Mouse (Mus musculus) kidney, adult 18-20 months (tissue): ENCODE results near the gene Ccdc43.
"Not testable (repeated sequence)": the region's sequence is repeated elsewhere in the genome, so short reads cannot be mapped to it uniquely, and the experiment has no call there.

Source experiments
- DNase-seq: peaks from one replicate; pipeline ENCODE4 v3.0.0; 2021

Ccdc43 gene

GRCm38 (mm10) chr11:102697338-102698017 lies at the start of gene Ccdc43:
Ccdc43 (minus strand) TSS chr11:102697782.
- peak; percentile 91 for DNase-seq

GRCm38 (mm10) chr11:102744746-102745145 lies 47.2 kb upstream of the Ccdc43 start:
- DNase-seq = no peak

- DNase-seq = no peak
Measured at GRCm38 (mm10) chr11:102742843-102743242, 45.3 kb upstream of the Ccdc43 start.

GRCm38 (mm10) chr11:102742066-102742465 lies 44.5 kb upstream of the Ccdc43 start:
- DNase-seq = no peak

- DNase-seq = no peak
Measured at GRCm38 (mm10) chr11:102741129-102741950, 43.8 kb upstream of the Ccdc43 start.

GRCm38 (mm10) chr11:102740634-102741033 lies 43.1 kb upstream of the Ccdc43 start:
- DNase-seq = no peak

- DNase-seq = peak; percentile 42
Measured at GRCm38 (mm10) chr11:102739278-102739966, 41.8 kb upstream of the Ccdc43 start.

- DNase-seq = no peak
Measured at GRCm38 (mm10) chr11:102738046-102738445, 40.5 kb upstream of the Ccdc43 start.

- no peak for DNase-seq
Measured at GRCm38 (mm10) chr11:102734961-102735360, 37.4 kb upstream of the Ccdc43 start.

- no peak for DNase-seq
Measured at GRCm38 (mm10) chr11:102733146-102733545, 35.6 kb upstream of the Ccdc43 start.

- no peak for DNase-seq
Measured at GRCm38 (mm10) chr11:102731366-102731765, 33.8 kb upstream of the Ccdc43 start.

GRCm38 (mm10) chr11:102729835-102730234 lies 32.3 kb upstream of the Ccdc43 start:
- DNase-seq = no peak

GRCm38 (mm10) chr11:102728614-102729013 lies 31.0 kb upstream of the Ccdc43 start:
- peak; percentile 14 for DNase-seq

GRCm38 (mm10) chr11:102725574-102725973 lies 28.0 kb upstream of the Ccdc43 start:
- DNase-seq = peak; percentile 8

- DNase-seq = no peak
Measured at GRCm38 (mm10) chr11:102716135-102716534, 18.6 kb upstream of the Ccdc43 start.

- DNase-seq = not testable (repeated sequence)
Measured at GRCm38 (mm10) chr11:102714578-102714977, 17.0 kb upstream of the Ccdc43 start.

GRCm38 (mm10) chr11:102712411-102712810 lies 14.8 kb upstream of the Ccdc43 start:
- no peak for DNase-seq

GRCm38 (mm10) chr11:102702206-102702605 lies 4.6 kb upstream of the Ccdc43 start:
- not testable (repeated sequence) for DNase-seq

- DNase-seq = no peak
Measured at GRCm38 (mm10) chr11:102698018-102698476, 465 bp upstream of the Ccdc43 start.

- no peak for DNase-seq
Measured at GRCm38 (mm10) chr11:102695289-102695688, 2.3 kb downstream of the Ccdc43 start.

- peak; percentile 68 for DNase-seq
Measured at GRCm38 (mm10) chr11:102690162-102690561, 7.4 kb downstream of the Ccdc43 start.

- no peak for DNase-seq
Measured at GRCm38 (mm10) chr11:102665637-102666435, 31.7 kb downstream of the Ccdc43 start.

GRCm38 (mm10) chr11:102665151-102665550 lies 32.4 kb downstream of the Ccdc43 start:
- DNase-seq = no peak
